Mouse (Mus musculus): ENCODE measurements at regions not wholly inside any gene's neighbourhood (a gene's known extent, or its start where the extent isn't known, plus 50 kb on each side); places are given as distances from the start of the nearest gene placed in this dataset.
"Not testable (repeated sequence)": the region's sequence is repeated elsewhere in the genome, so short reads cannot be mapped to it uniquely, and the experiment has no call there.

GRCm38 (mm10) chr9:11107212-11107611, 202.6 kb upstream of the Cntn5 start:
- TF ChIP-seq CTCF (IDR thresholded peaks at IDR 0.05; ENCODE audit: control insufficient read depth, insufficient read depth, low read length); POLR2A (IDR thresholded peaks at IDR 0.05; ENCODE audit: borderline replicate concordance, control insufficient read depth, low read depth, low read length): not testable (repeated sequence)
